19 mouse cellular contexts compared by ENCODE assay signal in the genomic region with DNA sequence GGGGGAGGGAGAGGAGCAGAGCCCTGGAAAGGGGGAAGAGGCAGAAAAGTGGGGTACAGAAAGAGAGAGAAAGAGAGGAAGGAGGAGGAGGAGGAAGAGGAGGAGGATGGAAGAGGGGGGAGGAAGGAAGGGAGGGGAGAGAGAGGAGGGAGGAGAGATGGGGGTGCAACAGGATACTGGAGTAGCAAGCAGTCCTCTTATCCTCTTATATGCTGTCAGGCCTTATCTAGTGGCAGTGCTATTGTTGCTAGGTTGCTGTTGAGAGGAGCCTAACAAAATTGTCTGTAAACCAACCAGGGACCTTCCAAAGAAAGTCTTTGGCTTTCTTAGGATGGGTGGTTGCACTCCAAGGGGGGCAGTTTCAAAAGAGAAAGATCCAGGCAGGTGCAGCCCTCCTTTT.
"Had no signal": no experiment of that assay in that cellular context is flagged by ENCODE, and none has a peak within 500 bp of the region (broad histone marks: within the 10 kb centered on the region; RNA-seq: fewer than 3 reads in every experiment).

No protein-coding gene starts in this region.

- H3K27ac ChIP-seq: kidney, postnatal 0 days; liver, embryonic 13.5 days; midbrain, embryonic 12.5 days; neural tube, embryonic 12.5 days; stomach, postnatal 0 days had no signal

- ATAC-seq: midbrain, embryonic 15.5 days had no signal

- H3K9ac ChIP-seq: liver, embryonic 13.5 days; midbrain, embryonic 12.5 days; midbrain, embryonic 15.5 days; neural tube, embryonic 12.5 days; neural tube, embryonic 15.5 days had no signal

- H3K4me2 ChIP-seq: liver, embryonic 13.5 days; midbrain, embryonic 12.5 days; neural tube, embryonic 12.5 days had no signal

- H3K4me3 ChIP-seq: liver, embryonic 13.5 days; midbrain, embryonic 12.5 days; midbrain, embryonic 15.5 days; neural tube, embryonic 12.5 days; neural tube, embryonic 15.5 days had no signal

- H3K9me3 ChIP-seq: midbrain, embryonic 12.5 days; midbrain, embryonic 15.5 days; neural tube, embryonic 12.5 days; neural tube, embryonic 15.5 days had no signal

- H3K36me3 ChIP-seq: liver, embryonic 13.5 days; midbrain, embryonic 12.5 days; midbrain, embryonic 15.5 days; neural tube, embryonic 12.5 days had no signal

- DNase-seq: kidney, adult 18-20 months; kidney, adult 9 months; kidney, postnatal 25 days; liver, embryonic 13.5 days; lung, adult 2 months; lung, postnatal 14 days; lung, postnatal 4 days; right cerebral cortex, adult 18-20 months; right cerebral cortex, postnatal 14 days; right cerebral cortex, postnatal 4 days; thymus, adult 2 months; thymus, postnatal 14 days; thymus, postnatal 4 days had no signal

- H3K27me3 ChIP-seq: midbrain, embryonic 15.5 days; neural tube, embryonic 15.5 days had no signal
